Mouse (Mus musculus): ENCODE measurements at regions not wholly inside any gene's neighbourhood (a gene's known extent, or its start where the extent isn't known, plus 50 kb on each side); places are given as distances from the start of the nearest gene placed in this dataset.

DNA sequence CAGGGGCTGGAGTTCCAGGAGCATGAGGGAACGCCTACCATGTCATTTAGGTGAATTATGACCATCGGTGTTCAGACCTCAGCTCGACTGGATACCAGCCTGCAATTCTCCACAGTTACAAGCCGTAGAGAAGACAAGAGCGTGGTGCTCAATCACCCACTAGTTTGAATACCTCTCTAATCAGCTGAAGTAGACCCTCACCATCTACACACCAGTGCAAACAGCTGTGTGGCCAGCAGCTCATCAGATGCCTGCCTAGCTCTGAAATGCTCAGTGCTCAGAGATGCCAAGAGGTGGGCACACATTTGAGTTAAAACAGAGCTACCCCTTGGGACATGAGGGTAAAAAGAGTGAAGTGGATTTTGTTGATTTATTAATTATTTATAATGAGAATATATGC is 660.2 kb downstream of the Magi1 start:
- DNase-seq (ENCODE audit: low spot score in 2 of 2): no peak

DNA sequence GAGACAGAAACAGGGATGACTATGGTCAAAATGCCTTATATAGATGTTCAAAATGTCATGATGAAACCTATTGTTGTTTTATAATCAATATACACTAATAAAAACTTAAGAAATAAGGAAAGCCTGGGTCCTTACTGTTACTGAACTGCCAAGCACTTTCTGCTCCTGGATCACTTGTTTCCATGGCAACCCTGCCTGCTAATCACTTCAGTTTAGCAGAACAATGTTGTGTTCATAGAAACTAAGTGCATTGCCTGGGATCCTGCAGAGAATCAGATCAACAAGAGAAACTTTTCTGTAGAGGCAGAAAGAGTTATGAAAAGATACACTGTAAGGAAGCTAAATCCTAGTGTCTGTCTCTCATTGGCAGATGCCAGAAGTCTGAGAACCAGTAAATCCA is 666.8 kb downstream of the Magi1 start:
- DNase-seq (ENCODE audit: low spot score in 2 of 2): no peak

DNA sequence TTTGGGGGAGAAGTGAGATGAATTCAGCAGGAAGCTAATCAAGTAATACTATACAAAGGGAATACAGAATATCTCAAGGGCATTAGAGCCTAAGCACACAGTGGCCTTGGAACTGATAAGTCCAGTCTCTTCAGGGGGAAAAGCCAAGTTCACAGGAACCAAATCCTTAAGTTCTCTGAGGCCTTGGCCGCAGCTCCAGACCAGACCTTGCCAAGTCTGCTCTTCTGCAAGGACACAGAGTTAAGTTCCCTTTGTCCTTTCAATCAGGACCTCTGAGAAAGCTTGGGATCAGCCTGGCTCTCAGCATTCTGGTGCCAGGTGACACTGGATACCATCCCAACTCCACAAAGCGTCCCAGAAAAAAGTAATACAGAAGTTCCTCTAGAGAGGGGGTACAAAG is 657.1 kb upstream of the Adamts9 start:
- no peak for DNase-seq (ENCODE audit: low spot score in 2 of 2)

DNA sequence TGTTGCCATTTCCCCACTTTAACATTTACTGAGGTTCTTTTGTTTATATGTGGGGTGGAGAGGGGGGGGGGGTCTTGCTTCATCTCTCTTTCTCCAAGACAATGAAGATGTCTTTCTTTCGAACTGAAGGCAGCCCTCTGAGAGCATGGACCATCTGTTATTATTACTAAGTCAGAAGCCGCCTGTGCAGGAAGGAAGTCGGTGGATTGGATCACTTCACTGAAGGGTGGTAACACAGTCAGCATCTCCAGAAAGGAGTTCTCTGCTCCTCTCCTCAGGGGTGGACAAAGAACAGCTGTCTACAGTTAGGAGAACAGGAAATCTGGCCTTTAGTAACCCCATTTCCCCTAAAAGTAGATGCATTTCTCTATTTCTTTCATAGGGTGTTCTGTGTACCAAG is 656.1 kb upstream of the Adamts9 start:
- DNase-seq (ENCODE audit: low spot score in 2 of 2): no peak

DNA sequence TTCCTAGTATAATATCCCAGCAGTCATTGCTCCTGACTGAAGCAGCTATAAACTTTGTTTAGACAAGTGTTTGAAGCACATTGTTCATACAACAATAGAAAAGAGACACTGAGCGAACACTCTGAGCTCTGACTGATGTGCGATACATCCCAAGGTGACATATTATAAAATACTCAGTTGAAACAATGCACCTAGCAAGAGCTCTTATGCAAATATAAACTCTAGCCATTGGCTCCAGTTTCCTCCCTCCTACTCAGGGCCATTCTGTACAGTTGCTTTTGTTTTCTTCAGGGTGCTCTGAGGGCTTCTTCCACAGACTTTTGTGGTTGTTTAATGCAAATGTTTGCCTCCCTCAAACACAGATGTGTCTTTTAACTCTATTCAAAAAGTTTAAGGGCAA is 646.6 kb upstream of the Adamts9 start:
- DNase-seq (ENCODE audit: low spot score in 2 of 2): no peak

DNA sequence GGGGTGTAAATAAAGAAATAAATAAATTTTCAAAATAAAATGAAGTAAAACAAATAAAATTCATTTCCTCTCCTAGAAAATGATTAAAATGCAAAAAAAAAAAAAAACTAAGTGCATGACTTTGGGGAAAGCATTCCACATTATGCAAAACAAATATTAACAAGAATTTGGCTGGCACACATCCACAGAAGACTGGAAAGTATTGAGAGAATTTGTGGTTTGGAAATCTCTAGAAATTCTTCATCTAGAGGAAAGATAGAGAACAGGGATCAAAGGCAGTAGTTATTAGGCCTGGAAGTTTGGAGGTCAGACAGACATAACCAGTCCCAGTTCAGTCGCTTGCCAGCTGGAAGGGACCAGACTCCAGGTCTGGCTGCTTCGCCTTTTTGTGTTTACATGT is 643.6 kb upstream of the Adamts9 start:
- no peak for DNase-seq (ENCODE audit: low spot score in 2 of 2)

DNA sequence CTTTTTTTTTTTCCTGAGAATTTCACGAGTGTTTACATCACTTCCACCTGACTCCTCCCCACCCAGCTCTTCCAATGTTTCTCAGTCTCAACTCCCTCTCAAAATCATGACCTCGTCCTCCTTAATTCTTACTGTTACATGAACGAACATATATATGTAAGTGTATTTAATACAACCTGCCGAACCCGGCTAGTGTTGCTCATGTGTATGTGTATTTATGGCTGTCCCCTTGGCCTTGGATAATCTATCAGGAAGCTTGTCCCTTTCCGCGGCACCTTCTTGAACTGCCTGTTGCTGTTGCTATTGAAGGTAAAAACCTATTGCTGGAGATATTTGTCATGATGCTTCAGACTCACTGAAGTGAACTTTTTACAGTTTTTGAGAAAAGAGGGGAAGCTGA is 637.8 kb upstream of the Adamts9 start:
- DNase-seq (ENCODE audit: low spot score in 2 of 2): no peak

DNA sequence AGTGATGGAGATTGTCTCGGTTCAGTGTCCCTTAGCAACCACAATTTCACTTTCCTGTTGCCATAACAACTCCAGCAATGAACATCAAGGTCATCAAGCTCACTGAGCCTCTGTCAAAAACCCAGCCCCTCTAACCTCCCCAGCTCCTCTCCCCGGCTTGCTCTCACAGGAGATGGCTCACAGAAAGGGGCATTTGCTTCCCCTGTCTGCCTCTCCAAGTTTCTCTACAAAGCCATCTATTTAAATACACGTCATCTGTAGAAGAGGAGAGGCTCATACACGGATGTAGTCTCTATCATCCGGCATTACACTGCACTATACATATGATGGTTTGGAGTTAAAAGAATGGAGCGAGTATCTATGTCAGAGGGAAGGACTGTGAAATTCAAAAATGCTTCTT is 637.4 kb upstream of the Adamts9 start:
- DNase-seq (ENCODE audit: low spot score in 2 of 2): no peak

DNA sequence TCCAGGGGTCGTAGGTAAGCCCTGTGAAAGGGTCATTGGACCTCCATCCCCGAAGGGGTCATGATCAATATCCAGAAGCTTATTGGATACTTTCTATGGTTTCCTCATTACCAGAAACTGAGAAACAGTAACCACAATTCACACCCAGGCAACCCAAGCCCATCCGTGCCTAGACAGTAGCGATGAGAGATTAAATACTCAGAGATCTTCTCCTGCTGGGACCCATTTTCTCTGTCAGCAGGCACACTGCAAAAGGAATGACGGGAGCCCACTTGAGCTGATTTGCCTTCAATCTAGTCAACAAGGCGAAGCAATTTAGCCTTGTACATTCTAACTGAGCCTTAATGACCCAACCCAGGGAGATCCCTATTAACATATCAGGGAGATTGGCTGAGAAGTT is 632.0 kb upstream of the Adamts9 start:
- DNase-seq (ENCODE audit: low spot score in 2 of 2): no peak

DNA sequence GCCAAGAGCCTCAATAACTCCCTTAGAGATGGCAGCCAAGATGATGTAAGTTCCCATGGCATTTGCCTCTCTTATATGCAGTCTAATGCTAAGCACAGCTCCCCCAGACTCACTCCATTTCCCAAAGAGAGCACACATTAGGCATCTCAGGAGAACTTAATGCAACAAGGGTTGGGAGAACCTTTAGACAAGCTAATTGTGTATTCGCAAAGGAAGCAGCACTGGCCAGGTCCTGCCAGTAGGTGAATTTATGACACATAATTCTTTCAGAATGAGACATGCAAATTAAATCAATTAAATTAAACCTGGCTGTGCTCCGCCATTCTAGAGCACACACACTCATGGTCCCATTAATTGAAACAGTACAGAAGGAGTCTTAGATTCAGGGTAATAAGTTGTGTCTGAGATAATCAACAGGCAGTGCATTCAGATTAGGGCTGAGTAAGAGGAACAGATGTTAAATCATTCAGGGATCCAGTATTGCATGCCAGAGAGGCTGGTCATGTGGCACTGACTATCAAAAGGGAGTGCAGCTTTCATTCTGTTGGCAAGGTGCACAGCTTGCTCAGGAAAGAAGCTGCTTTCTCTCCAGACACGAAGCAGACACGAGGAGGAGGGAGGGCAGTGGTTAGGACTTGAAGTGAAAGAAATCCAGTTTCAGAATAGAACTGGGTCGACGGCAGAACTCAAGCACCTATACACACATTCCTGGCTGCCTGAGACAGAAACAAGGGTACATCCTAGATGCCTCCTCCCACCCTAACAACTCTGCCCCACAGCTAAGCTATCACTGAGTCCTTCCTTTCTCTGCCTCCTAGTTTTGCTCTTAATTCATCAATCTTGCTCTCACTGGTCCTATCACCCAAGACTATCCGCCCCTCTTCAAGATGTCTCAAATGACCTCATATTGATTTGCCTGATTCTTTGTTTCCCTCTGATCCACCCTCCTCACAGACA is 630.7 kb upstream of the Adamts9 start:
- peak; percentile 50 to 69 for DNase-seq (ENCODE audit: low spot score in 2 of 2)

DNA sequence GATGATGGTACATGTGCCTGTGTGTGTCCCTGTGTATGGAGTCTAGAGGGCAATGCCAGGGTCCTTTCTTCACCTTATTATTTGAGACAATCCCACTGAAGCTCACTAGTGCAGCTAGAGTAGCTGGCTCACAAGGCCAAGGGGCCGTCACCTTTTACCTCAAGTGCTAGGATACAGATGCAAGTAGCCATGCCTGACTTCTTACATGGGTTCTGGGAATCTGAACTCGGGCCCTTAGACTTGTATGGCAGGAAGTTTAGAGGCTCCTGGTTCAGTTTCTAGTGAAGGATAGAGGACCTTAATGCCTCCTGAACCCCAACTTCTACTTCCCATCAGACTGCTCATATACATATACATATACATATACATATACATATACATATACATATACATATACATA is 626.6 kb upstream of the Adamts9 start:
- no peak for DNase-seq (ENCODE audit: low spot score in 2 of 2)

DNA sequence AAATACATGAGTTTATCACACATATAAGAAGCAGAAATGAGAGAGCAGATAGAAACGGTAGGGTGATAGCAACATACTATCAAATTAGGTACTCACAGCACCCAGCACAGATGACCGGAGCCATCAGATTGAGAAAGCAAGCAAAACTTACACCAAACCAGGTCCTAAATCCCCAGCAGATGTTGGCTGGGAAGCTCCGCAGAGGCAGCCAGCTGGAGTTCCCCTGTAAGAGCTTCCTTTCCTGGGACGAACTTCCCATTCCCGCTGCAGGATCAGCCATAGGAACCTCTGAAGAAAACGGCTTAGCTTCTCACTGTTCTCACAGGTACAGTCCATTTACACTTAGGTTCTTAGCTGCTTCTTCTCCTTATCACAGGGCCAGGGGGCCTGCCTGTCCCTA is 625.9 kb upstream of the Adamts9 start:
- no peak for DNase-seq (ENCODE audit: low spot score in 2 of 2)

DNA sequence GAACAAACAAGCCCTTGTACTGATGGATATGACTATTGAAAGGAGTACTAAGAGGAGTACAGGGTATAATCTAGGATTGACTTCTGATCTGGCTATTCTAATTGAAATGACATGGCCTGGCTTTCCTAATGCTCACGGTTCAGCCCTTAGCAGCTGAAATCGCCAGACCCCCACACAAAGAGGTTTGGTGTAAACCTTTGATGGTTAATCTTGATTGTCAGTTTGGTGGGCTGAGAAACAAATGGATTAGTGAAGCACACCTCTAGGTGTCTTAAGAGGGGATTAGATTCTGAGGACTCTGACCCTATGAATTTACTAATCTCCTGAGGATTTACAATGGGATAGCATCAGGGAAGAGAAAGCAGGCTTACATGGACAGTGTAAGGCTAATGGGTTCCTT is 623.4 kb upstream of the Adamts9 start:
- no peak for DNase-seq (ENCODE audit: low spot score in 2 of 2)

DNA sequence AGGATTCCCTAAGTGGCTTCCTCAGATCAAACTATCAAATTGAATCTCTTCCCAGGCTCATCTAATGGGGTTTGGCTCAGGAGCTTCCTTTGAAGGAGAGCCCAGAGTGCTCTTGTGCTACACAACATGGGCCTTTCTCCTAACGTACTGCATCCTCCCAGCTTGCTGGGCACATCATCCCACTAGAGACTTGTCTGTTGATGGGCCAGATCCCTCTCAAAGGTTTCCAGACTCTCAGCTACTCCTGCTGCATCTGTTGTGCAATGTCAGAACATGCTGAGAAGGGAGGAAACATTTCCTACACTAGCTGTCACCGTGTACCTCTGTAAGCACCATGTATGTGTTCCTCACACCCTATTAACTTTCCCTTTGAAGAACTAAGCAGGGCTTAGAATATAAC is 605.0 kb upstream of the Adamts9 start:
- DNase-seq (ENCODE audit: low spot score in 2 of 2): no peak

DNA sequence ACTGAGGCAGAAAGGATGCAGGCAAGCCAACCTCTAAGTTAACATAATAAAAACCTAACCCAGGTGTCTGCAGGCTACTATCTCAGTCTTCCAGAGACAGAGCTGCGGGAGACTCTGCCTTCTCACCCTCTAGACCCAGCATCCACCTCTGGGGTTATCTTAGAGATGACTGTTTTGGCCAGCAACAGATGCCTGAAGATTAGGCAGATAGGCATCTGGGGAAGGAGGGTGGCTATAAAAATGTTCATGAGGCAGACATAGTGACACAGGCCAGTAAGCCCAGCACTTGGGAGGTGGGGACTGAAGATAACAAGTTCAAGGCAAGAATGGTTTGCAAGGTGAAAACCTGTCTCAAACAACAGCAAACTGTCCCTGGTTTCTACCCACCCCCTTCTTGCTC is 601.0 kb upstream of the Adamts9 start:
- DNase-seq (ENCODE audit: low spot score in 2 of 2): no peak

DNA sequence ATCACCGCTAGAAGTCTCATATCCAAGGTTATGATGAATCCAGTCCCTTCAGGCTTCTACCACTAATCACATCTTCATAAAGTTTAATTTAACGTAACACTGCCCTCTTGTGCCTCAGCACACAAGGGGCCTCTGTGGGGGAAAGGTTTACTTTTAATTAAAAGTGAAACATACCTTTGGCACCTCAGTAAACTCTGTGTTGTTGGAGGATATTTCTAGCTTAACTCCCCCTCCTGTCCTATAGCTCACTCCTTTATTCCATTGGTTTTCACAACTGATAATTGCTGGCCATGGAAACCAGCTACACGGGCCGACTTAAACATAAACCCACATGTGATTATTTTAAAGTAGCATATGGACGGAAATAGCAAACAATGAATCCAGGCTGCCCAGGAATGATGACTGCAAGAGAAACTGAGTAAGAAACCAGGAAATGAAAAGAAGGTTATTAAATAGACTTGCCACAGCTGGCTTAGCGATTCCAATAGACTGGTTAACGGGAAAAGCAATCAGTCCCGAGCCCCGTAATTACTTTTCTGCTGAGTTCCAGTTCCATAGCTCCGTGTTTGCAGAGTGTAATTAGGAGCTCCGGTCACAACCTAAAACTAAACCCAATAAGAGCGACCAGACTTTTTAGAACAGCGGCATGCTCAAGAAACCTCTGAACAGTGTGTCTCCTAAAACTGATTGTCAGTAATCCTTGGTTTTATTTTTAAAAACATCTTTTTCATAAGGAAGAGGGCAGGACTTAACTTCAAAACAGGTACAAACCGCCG is 600.2 kb upstream of the Adamts9 start:
- peak in 1 of 2 experiments; percentile 21 for DNase-seq (ENCODE audit: low spot score in 2 of 2)

DNA sequence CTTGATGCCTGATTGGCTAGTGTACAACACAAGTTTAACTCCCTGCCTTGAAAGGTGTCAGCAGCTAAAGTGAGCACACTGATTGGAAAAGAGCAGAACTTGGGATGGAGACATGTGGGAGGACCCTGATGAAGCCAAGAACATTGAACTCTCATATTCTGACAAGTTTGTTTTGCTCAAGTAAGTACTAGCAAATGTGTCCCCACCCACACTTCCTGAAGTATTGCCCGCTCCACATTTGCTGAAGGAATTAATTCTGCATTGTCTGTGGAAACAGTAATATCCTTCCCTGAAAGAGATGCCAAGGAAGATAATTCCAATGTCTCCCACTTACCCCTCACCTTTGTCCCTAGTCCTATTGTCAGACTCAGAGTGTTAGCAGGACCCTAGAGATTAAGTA is 596.3 kb upstream of the Adamts9 start:
- DNase-seq (ENCODE audit: low spot score in 2 of 2): no peak

DNA sequence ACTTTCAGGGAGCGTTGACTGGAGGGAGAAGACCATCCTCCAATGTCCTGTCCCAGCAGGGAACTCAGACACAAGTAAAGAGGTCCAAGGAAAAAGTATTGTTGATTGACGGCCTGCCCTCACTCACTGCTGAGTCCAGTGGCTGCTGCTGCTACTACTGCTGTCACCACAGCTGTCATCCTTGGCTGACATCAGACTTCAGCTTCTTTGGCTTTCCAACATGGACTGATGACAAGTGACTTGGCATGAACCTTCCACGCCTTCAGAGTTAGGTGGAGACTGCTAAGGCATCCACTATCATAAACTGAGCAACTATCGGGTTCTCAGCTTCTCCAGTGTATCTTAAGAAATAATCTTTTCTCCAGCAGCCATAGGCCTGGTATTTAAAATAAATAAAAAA is 595.9 kb upstream of the Adamts9 start:
- DNase-seq (ENCODE audit: low spot score in 2 of 2): no peak

DNA sequence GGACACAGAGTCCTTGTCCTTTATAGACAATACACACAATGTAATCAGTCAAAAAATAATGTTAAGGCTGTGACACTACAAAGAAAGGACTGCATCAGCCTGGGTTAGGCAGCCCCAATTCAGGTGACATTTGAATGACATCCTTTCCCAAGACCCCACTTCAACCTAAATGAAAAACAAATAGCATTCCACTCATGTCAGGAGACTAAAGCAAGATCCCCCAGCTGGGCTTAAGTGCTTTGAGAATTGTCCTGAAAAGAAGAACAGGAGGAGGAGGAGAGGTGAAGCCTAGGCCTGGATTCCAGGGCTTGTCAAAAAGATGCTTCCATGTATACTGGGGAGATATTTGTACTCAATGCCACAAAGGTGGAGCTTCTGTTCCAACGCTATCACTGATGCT is 594.7 kb upstream of the Adamts9 start:
- no peak for DNase-seq (ENCODE audit: low spot score in 2 of 2)

DNA sequence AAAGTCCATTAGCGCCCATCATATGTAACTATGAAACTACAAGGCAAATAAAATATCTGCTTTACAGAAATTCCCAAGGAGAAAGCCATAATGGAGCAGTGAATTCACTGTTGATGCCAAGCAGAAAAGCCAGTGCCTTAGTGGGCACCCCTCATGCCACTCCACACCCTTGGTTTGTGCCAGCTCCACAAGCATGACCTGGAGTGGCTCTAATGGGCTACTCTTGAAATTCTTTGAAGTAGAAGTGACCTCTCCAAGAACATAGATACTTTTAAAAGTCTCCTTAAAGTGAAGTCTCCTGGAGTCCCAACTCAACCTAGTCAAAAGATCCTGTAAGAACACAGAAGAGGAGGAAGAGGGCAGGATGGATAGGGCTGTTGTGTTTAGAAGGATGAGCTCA is 593.8 kb upstream of the Adamts9 start:
- DNase-seq (ENCODE audit: low spot score in 2 of 2): no peak

DNA sequence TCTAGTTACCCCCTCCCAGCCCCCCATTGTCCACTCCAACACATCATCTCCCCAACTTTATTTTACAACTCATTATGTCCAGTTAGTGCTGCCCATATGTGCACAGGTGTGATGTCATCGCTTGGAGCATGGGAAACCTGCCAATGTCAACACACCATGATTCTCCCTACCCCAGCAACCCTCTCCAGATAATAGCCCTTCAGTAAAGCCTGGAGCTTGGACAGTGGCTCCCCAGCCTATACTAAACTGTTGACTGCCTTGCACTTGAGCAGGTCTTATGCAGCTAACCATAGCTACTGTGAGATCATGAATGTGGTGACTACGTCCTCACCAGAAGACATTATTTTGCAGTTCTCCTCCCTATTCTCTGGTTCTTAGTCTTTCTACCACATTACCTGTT is 570.5 kb upstream of the Adamts9 start:
- DNase-seq (ENCODE audit: low spot score in 2 of 2): no peak

DNA sequence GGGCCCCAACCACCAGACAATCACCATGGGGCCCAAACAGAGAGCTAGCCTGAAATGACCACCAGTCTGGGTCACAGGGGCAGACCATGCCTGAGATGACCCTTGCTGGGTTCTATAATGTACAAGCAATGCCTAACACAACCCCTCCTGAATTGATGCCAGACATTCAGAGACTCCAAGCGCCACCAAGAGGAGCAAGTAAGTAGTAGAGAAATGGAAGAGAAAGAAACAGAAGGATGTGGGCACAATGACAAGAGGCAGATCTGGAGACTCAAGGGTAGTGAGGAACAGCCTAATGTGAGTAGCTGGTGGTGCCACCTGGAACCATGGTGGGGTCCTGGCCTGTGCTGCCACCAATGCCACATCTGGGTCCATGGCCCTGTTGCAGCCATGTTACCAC is 566.6 kb upstream of the Adamts9 start:
- DNase-seq (ENCODE audit: low spot score in 2 of 2): no peak

DNA sequence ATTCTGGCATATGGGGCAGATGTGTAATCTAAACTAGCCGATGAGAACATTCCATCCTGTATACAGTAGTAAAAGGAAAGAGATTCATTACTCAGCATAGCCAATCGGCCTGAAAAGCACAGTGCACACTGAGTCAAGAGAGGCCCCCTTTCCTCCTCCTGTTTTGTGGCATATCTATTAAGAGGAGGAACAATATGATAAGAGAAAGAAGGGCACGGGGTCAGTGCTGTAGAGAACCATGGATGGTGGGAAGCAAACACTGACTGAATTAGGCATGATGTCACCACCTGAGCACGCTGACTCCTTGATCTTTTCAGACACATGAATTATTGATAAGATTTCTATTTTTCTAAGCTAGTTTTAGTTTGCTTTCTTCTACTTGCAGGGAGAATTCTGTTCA is 554.5 kb upstream of the Adamts9 start:
- DNase-seq (ENCODE audit: low spot score in 2 of 2): no peak

Measured in right cerebral cortex, adult 2 months (tissue).